ENCODE assay signal across 9 mouse cellular contexts in genomic region chr4:88350910-88351309, GRCm38 (mm10).
DNase-seq lines count a peak whose midpoint lies in the region; ATAC-seq and TF ChIP-seq lines count a peak whose summit lies in the region.
"Had no signal": no experiment of that assay in that cellular context is flagged by ENCODE, and none has a peak within 500 bp of the region (broad histone marks: within the 10 kb centered on the region; RNA-seq: fewer than 3 reads in every experiment).

No protein-coding gene starts in this region.

- 4% methylated on average over 4 of the region's 4 CpGs for WGBS in forebrain, embryonic 14.5 days
- WGBS in hindbrain, embryonic 11.5 days = 7% methylated on average over 4 of the region's 4 CpGs
- WGBS in lung, postnatal 0 days = 1% methylated on average over 4 of the region's 4 CpGs

- no peak overlapping the region for H3K9ac ChIP-seq in forebrain, embryonic 14.5 days (ENCODE audit: low read length)
- no peak overlapping the region for H3K9ac ChIP-seq in hindbrain, embryonic 11.5 days (ENCODE audit: low read depth, low read length)
- no peak overlapping the region for H3K9ac ChIP-seq in lung, postnatal 0 days (replicated peaks; ENCODE audit: low read depth)
- H3K9ac ChIP-seq: liver, embryonic 15.5 days had no signal

- no peak overlapping the region for H3K4me3 ChIP-seq in forebrain, embryonic 14.5 days (ENCODE audit: low read depth, low read length)
- H3K4me3 ChIP-seq in hindbrain, embryonic 11.5 days (ENCODE audit: low read depth, low read length) = no peak overlapping the region
- H3K4me3 ChIP-seq in lung, postnatal 0 days (ENCODE audit: low read depth, low read length) = no peak overlapping the region
- H3K4me3 ChIP-seq: liver, embryonic 15.5 days had no signal

- H3K4me1 ChIP-seq in forebrain, embryonic 14.5 days (ENCODE audit: control insufficient read depth, insufficient read depth, low read length) = no peaks in the 10 kb centered on the region
- H3K4me1 ChIP-seq in hindbrain, embryonic 11.5 days (replicated peaks; ENCODE audit: control insufficient read depth, insufficient read depth, low read length) = no peaks in the 10 kb centered on the region
- no peaks in the 10 kb centered on the region for H3K4me1 ChIP-seq in lung, postnatal 0 days (ENCODE audit: insufficient read depth, low read depth, low read length)
- H3K4me1 ChIP-seq: liver, embryonic 15.5 days had no signal

- no peak overlapping the region for H3K4me2 ChIP-seq in forebrain, embryonic 14.5 days (ENCODE audit: low read length)
- no peak overlapping the region for H3K4me2 ChIP-seq in hindbrain, embryonic 11.5 days (replicated peaks; ENCODE audit: low read depth, low read length)
- no peak overlapping the region for H3K4me2 ChIP-seq in lung, postnatal 0 days (replicated peaks; ENCODE audit: low read depth, low read length)
- H3K4me2 ChIP-seq: liver, embryonic 15.5 days had no signal

- DNase-seq in MEL-GATA-1-ER (ENCODE audit: extremely low read depth, low read depth) = peak; percentile 47
- peak; percentile 69 for DNase-seq in c-Kit-positive CD71-positive TER-119-positive erythroid progenitor cells, embryonic 14.5 days (ENCODE audit: low spot score)
- DNase-seq in forebrain, embryonic 14.5 days (ENCODE audit: low spot score) = peak; percentile 95
- DNase-seq in hindbrain, embryonic 11.5 days (ENCODE audit: low spot score) = peak; percentile 88
- DNase-seq in layer of hippocampus, adult 8-10 months (ENCODE audit: low spot score in 2 of 2) = peak; percentile 54 to 68
- DNase-seq in lung, postnatal 0 days (ENCODE audit: low spot score) = peak; percentile 80
- peak; percentile 53 for DNase-seq in retina, adult 2 months (ENCODE audit: low read depth, low spot score)
- DNase-seq in thymus, postnatal 36 days = peak; percentile 31 to 34

- H3K27ac ChIP-seq in forebrain, embryonic 14.5 days (ENCODE audit: low read depth, low read length) = no peak overlapping the region
- no peak overlapping the region for H3K27ac ChIP-seq in hindbrain, embryonic 11.5 days (ENCODE audit: low read depth, low read length)
- no peak overlapping the region for H3K27ac ChIP-seq in lung, postnatal 0 days (ENCODE audit: low read length)
- H3K27ac ChIP-seq: liver, embryonic 15.5 days had no signal

- H3K36me3 ChIP-seq in forebrain, embryonic 14.5 days (ENCODE audit: control insufficient read depth, insufficient read depth, low read length) = no peaks in the 10 kb centered on the region
- H3K36me3 ChIP-seq in hindbrain, embryonic 11.5 days (ENCODE audit: control insufficient read depth, insufficient read depth, low read length) = no peaks in the 10 kb centered on the region
- no peaks in the 10 kb centered on the region for H3K36me3 ChIP-seq in lung, postnatal 0 days (ENCODE audit: insufficient read depth, low read length)
- H3K36me3 ChIP-seq: liver, embryonic 15.5 days had no signal

- ATAC-seq in forebrain, embryonic 14.5 days = peak; percentile 85
- peak; percentile 84; the same call in 1 of the 2 replicates for ATAC-seq in hindbrain, embryonic 11.5 days (ENCODE audit: low FRiP score)
- ATAC-seq in lung, postnatal 0 days = peak; percentile 64

- TF ChIP-seq CTCF in lung, postnatal 0 days (IDR thresholded peaks at IDR 0.05) = peak; percentile 98

- no peak for TF ChIP-seq EP300 in lung, postnatal 0 days (IDR thresholded peaks at IDR 0.05)

- H3K27me3 ChIP-seq in forebrain, embryonic 14.5 days (replicated peaks; ENCODE audit: control insufficient read depth, insufficient read depth, low read length) = no peaks in the 10 kb centered on the region
- no peaks in the 10 kb centered on the region for H3K27me3 ChIP-seq in hindbrain, embryonic 11.5 days (ENCODE audit: control insufficient read depth, insufficient read depth, low read length)
- no peaks in the 10 kb centered on the region for H3K27me3 ChIP-seq in lung, postnatal 0 days (replicated peaks; ENCODE audit: insufficient read depth, low read length)
- H3K27me3 ChIP-seq: liver, embryonic 15.5 days had no signal

- no peaks in the 10 kb centered on the region for H3K9me3 ChIP-seq in forebrain, embryonic 14.5 days (replicated peaks; ENCODE audit: control insufficient read depth, low read length)
- H3K9me3 ChIP-seq in hindbrain, embryonic 11.5 days (ENCODE audit: control insufficient read depth, low read length) = no peaks in the 10 kb centered on the region
- H3K9me3 ChIP-seq in lung, postnatal 0 days (ENCODE audit: low read length) = no peaks in the 10 kb centered on the region
- H3K9me3 ChIP-seq: liver, embryonic 15.5 days had no signal

Comparison
In these comparisons a context has a peak if more than half of its experiments do, and no peak if none do; other contexts are left out.
1. DNase-seq: peak in every context shown above with its lines; median percentile 95 in forebrain, embryonic 14.5 days; 88 in hindbrain, embryonic 11.5 days; 80 in lung, postnatal 0 days; 69 in c-Kit-positive CD71-positive TER-119-positive erythroid progenitor cells, embryonic 14.5 days; 61 in layer of hippocampus, adult 8-10 months; 53 in retina, adult 2 months; 47 in MEL-GATA-1-ER; 32 in thymus, postnatal 36 days.